Mouse (Mus musculus) adrenal gland, adult 18-20 months (tissue): ENCODE measurements at regions not wholly inside any gene's neighbourhood (a gene's known extent, or its start where the extent isn't known, plus 50 kb on each side); places are given as distances from the start of the nearest gene placed in this dataset.
A peak's percentile ranks its signal among the peaks of the same experiment; 100 is the strongest.
"Not testable (repeated sequence)": the region's sequence is repeated elsewhere in the genome, so short reads cannot be mapped to it uniquely, and the experiment has no call there.

Source experiments
- DNase-seq, 2 experiments: peaks; one replicate each; pipeline ENCODE4 v3.0.0; 2021 to 2022; ENCODE audit warnings: low spot score in 2 of 2

GRCm38 (mm10) chr4:28064935-28065334, 748.0 kb upstream of the Epha7 start:
- no peak for DNase-seq

GRCm38 (mm10) chr4:28065828-28066227, 747.1 kb upstream of the Epha7 start:
- DNase-seq: no peak

- no peak for DNase-seq
Measured at GRCm38 (mm10) chr4:28079030-28079429, 733.9 kb upstream of the Epha7 start.

DNA sequence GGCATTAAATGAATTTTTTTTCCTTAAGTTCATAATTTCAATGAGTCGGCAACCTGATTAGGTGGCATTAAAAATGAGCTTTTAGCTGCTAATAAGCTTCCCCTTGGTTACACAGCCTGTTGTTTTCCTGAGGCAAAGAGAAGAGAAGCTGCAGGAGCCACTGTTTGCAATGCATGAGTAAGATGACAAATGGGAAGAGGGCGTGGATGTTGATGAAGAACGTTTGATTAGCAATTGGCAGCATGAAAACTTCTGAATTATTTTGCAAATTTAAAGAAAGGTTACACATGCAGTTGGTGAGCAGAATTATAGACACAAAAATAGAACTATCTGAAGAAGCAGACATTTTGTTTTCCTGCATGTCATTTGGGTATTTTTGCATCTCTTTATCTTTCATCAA, 720.1 kb upstream of the Epha7 start:
- DNase-seq: no peak

DNA sequence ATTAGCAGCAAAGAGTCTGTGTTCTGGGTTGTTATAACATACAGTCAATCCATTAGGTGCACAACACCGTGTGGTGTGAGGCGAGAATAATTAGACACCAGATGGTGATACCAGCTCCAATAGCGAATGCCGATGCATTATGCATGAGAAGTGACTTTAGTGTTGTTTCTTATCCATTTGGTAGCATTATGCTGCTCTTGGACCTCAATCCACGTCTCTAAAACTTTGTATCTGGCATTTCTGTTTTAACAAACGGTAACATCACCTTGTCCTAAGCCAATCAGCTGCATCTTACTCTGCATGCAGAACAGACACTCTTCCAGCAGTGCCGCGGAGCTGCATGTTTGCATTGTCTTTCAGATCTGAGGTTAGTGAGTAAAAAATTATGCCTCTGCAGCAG, 669.8 kb upstream of the Epha7 start:
- DNase-seq: no peak

DNA sequence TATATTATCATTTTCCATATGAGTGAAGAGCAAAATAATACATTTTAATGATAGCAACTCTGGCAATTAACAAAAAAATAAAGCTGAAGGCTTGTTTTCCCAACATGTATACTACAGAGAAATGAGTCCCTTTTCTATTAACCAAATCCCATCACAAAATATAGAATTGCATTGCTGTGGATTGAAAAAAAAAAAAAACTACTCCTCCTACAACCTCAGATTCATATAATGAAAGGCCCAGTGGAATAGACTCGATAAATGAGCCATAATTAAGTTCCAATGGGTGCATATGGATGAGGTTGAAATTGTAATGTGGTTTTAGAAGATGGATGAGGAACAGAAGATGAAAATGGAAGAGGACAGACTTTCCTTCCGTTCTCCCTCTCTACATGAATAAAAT, 657.8 kb upstream of the Epha7 start:
- DNase-seq: no peak

DNA sequence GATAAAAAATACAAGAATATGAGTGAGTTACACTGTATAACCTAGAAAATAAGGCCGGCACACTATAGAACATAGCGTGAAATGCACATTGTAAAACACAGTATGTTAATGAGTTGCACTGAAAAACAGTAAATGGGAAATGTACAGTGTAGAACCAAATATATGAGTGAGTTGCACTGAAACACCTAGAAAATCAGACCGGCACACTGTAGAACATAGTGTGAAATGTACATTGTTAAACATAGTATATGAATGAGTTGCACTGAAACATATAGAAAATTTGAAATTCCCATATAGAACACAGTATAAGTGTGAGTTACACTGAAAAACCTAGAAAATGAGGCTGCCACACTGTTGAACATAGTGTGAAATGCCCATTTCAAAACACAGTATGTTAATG, 636.2 kb upstream of the Epha7 start:
- DNase-seq: peak in 1 of 2 experiments; percentile 18

- no peak for DNase-seq
Measured at GRCm38 (mm10) chr4:28190861-28191260, 622.1 kb upstream of the Epha7 start.

DNA sequence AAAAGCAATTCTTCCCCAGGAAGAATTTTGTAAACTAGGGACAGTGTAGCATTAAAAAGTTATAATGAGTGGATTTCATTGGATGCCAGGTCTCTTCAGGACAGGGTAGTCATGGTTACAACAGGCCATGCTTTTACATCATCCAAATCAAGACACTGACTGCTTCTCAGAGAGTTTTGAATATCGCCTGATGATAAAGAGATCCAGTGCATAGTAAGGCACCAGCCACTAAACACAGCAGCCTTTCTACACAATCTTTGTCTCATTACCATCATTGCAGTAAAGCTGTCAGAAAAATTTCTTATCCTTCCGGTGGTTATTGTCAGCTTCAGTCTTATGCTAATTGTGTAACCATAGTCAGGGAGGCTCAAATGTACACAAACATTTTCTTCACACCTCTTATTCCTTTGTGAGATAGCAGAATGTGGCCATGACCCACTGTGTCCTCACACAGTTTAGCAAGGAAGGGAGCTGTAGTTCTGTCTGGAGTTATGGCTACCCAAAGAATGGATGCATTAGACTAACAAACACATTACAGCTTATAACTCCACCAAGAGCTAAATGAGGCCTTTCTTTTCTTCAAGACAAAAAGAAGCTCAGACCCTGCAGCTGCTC, 585.2 kb upstream of the Epha7 start:
- no peak for DNase-seq

DNA sequence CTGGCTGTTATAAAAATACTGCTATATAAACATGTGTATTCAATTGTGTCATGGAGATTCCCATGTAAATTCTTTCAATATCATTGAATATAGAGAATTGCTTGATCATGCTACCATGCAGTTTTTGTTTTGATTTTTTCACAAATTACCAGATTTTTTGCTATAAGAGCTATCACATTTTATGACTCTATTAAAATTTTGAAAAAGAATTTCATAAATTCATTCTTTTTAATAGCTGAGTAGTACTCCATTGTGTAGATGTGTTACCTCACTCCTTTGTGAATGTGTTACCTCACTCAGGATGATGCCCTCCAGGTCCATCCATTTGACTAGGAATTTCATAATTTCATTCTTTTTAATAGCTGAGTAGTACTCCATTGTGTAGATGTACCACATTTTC, 577.4 kb upstream of the Epha7 start:
- not testable (repeated sequence) for DNase-seq

DNA sequence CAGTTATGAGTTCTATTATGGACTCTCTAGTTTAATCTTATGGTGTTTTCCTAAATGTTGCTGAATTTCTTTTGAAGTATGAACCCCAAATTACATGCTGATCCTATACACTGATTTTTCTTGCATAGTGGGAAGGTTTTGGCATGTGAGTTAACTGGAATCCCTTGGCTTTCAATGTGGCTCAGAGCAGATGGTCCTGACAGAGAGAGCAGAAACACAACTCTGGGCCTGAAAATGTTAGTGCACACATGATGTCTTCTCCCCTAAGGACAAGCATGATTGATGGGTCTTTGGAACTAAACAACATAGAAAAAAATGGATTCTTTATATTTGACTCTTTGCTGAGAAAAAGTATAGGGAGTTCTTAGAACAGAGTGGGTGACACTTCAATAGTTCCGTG, 570.7 kb upstream of the Epha7 start:
- no peak for DNase-seq
